Comparison of ENCODE assay signal across 21 mouse cellular contexts in the genomic region with DNA sequence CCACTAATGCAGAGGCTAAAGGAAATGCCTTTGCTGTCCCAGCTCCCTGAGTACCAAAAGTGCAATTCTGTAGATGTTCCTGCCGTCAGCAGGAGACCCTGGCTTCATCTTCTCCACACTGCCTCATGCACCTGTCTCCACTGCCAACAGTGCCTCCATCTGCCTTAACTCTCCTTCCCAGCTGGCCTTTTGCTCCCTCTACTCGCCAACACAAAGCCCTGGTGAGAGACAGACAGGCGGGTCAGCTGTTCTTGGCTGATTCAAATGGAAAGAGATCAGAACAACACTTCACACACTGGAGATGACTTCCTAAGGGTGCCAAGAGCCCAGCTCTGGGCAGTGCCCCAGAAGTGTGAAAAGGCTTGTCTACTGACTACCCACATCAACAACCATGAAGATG.
DNase-seq lines count a peak whose midpoint lies in the region; ATAC-seq and TF ChIP-seq lines count a peak whose summit lies in the region.
"Had no signal": no experiment of that assay in that cellular context is flagged by ENCODE, and none has a peak within 500 bp of the region (broad histone marks: within the 10 kb centered on the region; RNA-seq: fewer than 3 reads in every experiment).

No protein-coding gene starts in this region.

- H3K36me3 ChIP-seq in hindbrain, embryonic 16.5 days (ENCODE audit: control insufficient read depth, insufficient read depth, low read length) = no peaks in the 10 kb centered on the region
- no peaks in the 10 kb centered on the region for H3K36me3 ChIP-seq in hindbrain, embryonic 11.5 days (ENCODE audit: control insufficient read depth, insufficient read depth, low read length)
- H3K36me3 ChIP-seq: embryonic facial prominence, embryonic 15.5 days; limb, embryonic 12.5 days; midbrain, embryonic 13.5 days; neural tube, embryonic 12.5 days had no signal

- no peak for TF ChIP-seq POLR2A in cerebellum, adult 2 months (IDR thresholded peaks at IDR 0.05; ENCODE audit: borderline replicate concordance, insufficient read depth, low read length)

- no peak overlapping the region for H3K4me2 ChIP-seq in hindbrain, embryonic 16.5 days (ENCODE audit: low read length)
- no peak overlapping the region for H3K4me2 ChIP-seq in hindbrain, embryonic 11.5 days (replicated peaks; ENCODE audit: low read depth, low read length)
- H3K4me2 ChIP-seq: embryonic facial prominence, embryonic 15.5 days; limb, embryonic 12.5 days; liver, embryonic 11.5 days; midbrain, embryonic 13.5 days; neural tube, embryonic 12.5 days had no signal

- no peaks in the 10 kb centered on the region; the same call in none of the 2 replicates for H3K4me1 ChIP-seq in hindbrain, embryonic 16.5 days (ENCODE audit: control insufficient read depth, insufficient read depth, low read depth, low read length)
- no peaks in the 10 kb centered on the region for H3K4me1 ChIP-seq in hindbrain, embryonic 11.5 days (replicated peaks; ENCODE audit: control insufficient read depth, insufficient read depth, low read length)
- peaks cover 34% of the 10 kb centered on the region for H3K4me1 ChIP-seq in cerebellum, adult 2 months (ENCODE audit: control insufficient read depth, insufficient read depth, low read length)
- H3K4me1 ChIP-seq: embryonic facial prominence, embryonic 15.5 days; limb, embryonic 12.5 days; neural tube, embryonic 12.5 days had no signal

- no peak for DNase-seq in hindbrain, embryonic 11.5 days (ENCODE audit: low spot score)
- peak; percentile 79 for DNase-seq in cerebellum, adult 11 months
- peak; percentile 83 to 92 for DNase-seq in cerebellum, adult 2 months
- peak; percentile 81 to 83 for DNase-seq in cerebellum, postnatal 25 days
- DNase-seq in frontal cortex, postnatal 14 days (ENCODE audit: low spot score in 2 of 2) = no peak
- DNase-seq in adrenal gland, postnatal 4 days (ENCODE audit: low spot score in 2 of 2) = no peak
- DNase-seq: adrenal gland, postnatal 25 days; kidney, postnatal 25 days; liver, postnatal 0 days; lung, postnatal 14 days; right cerebral cortex, postnatal 14 days; spleen, adult 18-20 months had no signal

- ATAC-seq in hindbrain, embryonic 16.5 days = peak; percentile 40; the same call in 1 of the 2 replicates
- ATAC-seq in hindbrain, embryonic 11.5 days (ENCODE audit: low FRiP score) = no peak
- ATAC-seq: forebrain, embryonic 16.5 days; intestine, postnatal 0 days; liver, postnatal 0 days; midbrain, embryonic 13.5 days had no signal

- WGBS in hindbrain, embryonic 16.5 days = 53% methylated on average over 3 of the region's 3 CpGs
- WGBS in hindbrain, embryonic 11.5 days = 79% methylated on average over 3 of the region's 3 CpGs
- 4% methylated on average over 3 of the region's 3 CpGs for WGBS in cerebellum, adult 2 months

- H3K4me3 ChIP-seq in hindbrain, embryonic 16.5 days (ENCODE audit: low read length) = no peak overlapping the region
- no peak overlapping the region for H3K4me3 ChIP-seq in hindbrain, embryonic 11.5 days (ENCODE audit: low read depth, low read length)
- no peak overlapping the region for H3K4me3 ChIP-seq in cerebellum, adult 2 months (replicated peaks; ENCODE audit: insufficient read depth, low read depth, low read length)
- H3K4me3 ChIP-seq: embryonic facial prominence, embryonic 15.5 days; layer of hippocampus, adult 2 months; limb, embryonic 12.5 days; midbrain, embryonic 13.5 days; neural tube, embryonic 12.5 days had no signal

- no peak for TF ChIP-seq CTCF in cerebellum, adult 2 months (IDR thresholded peaks at IDR 0.05; ENCODE audit: borderline replicate concordance, insufficient read depth, low read depth, low read length)

- H3K9me3 ChIP-seq in hindbrain, embryonic 16.5 days (ENCODE audit: control insufficient read depth, low read length) = no peaks in the 10 kb centered on the region
- H3K9me3 ChIP-seq in hindbrain, embryonic 11.5 days (ENCODE audit: control insufficient read depth, low read length) = no peaks in the 10 kb centered on the region
- H3K9me3 ChIP-seq: embryonic facial prominence, embryonic 15.5 days; limb, embryonic 12.5 days; midbrain, embryonic 13.5 days; neural tube, embryonic 12.5 days had no signal

- H3K27me3 ChIP-seq in hindbrain, embryonic 16.5 days (replicated peaks; ENCODE audit: control insufficient read depth, insufficient read depth, low read length) = no peaks in the 10 kb centered on the region; the same call in 1 of the 2 replicates
- H3K27me3 ChIP-seq in hindbrain, embryonic 11.5 days (ENCODE audit: control insufficient read depth, insufficient read depth, low read length) = peaks cover 2% of the 10 kb centered on the region; the same call in 1 of the 2 replicates
- no peaks in the 10 kb centered on the region for H3K27me3 ChIP-seq in cerebellum, adult 2 months (ENCODE audit: control insufficient read depth, insufficient read depth, low read length)
- H3K27me3 ChIP-seq: embryonic facial prominence, embryonic 15.5 days had no signal

- H3K9ac ChIP-seq in hindbrain, embryonic 16.5 days (ENCODE audit: low read depth, low read length) = no peak overlapping the region
- H3K9ac ChIP-seq in hindbrain, embryonic 11.5 days (ENCODE audit: low read depth, low read length) = no peak overlapping the region
- H3K9ac ChIP-seq: embryonic facial prominence, embryonic 15.5 days; limb, embryonic 12.5 days; liver, postnatal 0 days; midbrain, embryonic 13.5 days; neural tube, embryonic 12.5 days had no signal

- no peak overlapping the region for H3K27ac ChIP-seq in hindbrain, embryonic 16.5 days (ENCODE audit: low read depth, low read length)
- no peak overlapping the region for H3K27ac ChIP-seq in hindbrain, embryonic 11.5 days (ENCODE audit: low read depth, low read length)
- peak overlapping the region; percentile 29; the same call in 1 of the 2 replicates for H3K27ac ChIP-seq in cerebellum, adult 2 months (ENCODE audit: insufficient read depth, low read length)
- H3K27ac ChIP-seq: embryonic facial prominence, embryonic 15.5 days; layer of hippocampus, adult 2 months; limb, embryonic 12.5 days; midbrain, embryonic 13.5 days; neural tube, embryonic 12.5 days had no signal

Comparison
In these comparisons a context has a peak if more than half of its experiments do, and no peak if none do; other contexts are left out.
1. DNase-seq: peak in cerebellum, adult 11 months (single experiment), cerebellum, adult 2 months (2 of 2) and cerebellum, postnatal 25 days (2 of 2); none in hindbrain, embryonic 11.5 days (single experiment), frontal cortex, postnatal 14 days (0 of 2) and adrenal gland, postnatal 4 days (0 of 2).